ENCODE assay signal across 9 mouse cellular contexts in the genomic region with DNA sequence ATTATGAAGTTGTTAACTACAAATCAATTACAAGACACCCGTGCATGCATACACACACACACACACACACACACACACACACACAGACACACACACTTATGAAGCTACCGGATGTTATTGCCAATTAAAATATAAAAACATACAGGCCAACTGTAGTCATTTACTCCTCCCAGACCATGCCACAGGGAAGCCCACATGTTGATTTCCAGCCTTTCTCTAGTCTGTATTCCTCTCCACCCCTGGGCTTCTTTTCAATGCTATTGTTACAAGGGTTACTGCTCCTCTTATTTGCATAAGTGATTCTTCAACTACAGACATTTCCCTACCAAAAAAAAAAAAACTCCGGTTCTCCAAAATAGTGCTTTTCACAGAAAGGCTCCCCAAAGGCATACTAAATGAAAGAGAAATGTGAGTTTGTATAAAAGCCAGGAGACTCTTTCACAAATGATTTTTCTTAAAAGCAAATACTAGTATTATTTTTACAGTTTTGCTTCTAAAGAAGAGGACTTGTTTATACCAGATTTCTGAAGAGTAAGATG.
A peak's percentile ranks its signal among the peaks of the same experiment; 100 is the strongest.
DNase-seq lines count a peak whose midpoint lies in the region; ATAC-seq lines count a peak whose summit lies in the region.
"Had no signal": no experiment of that assay in that cellular context is flagged by ENCODE, and none has a peak within 500 bp of the region (broad histone marks: within the 10 kb centered on the region; RNA-seq: fewer than 3 reads in every experiment).

No protein-coding gene starts in this region.

- 0 out of 2 replicates have a peak overlapping the region, but pooled peaks have one; percentile 83 for H3K27ac ChIP-seq in heart, embryonic 11.5 days (ENCODE audit: low read depth, low read length)
- peak overlapping the region; percentile 84 for H3K27ac ChIP-seq in midbrain, embryonic 10.5 days (replicated peaks)
- H3K27ac ChIP-seq in midbrain, embryonic 16.5 days (ENCODE audit: low read length): no peak overlapping the region
- H3K27ac ChIP-seq in limb, embryonic 12.5 days: 0 out of 2 replicates have a peak overlapping the region, but pooled peaks have one; percentile 50

- H3K4me3 ChIP-seq in heart, embryonic 11.5 days (ENCODE audit: low read depth, low read length): no peak overlapping the region
- H3K4me3 ChIP-seq in midbrain, embryonic 10.5 days: no peak overlapping the region
- no peak overlapping the region for H3K4me3 ChIP-seq in midbrain, embryonic 16.5 days (ENCODE audit: low read depth, low read length)
- no peak overlapping the region for H3K4me3 ChIP-seq in limb, embryonic 12.5 days (replicated peaks)

- no peaks in the 10 kb centered on the region for H3K27me3 ChIP-seq in heart, embryonic 11.5 days (ENCODE audit: control insufficient read depth, insufficient read depth, low read length)
- H3K27me3 ChIP-seq in midbrain, embryonic 10.5 days (ENCODE audit: low read depth, poor library complexity, severe bottlenecking): peaks cover 30% of the 10 kb centered on the region; the same call in 1 of the 2 replicates
- H3K27me3 ChIP-seq in midbrain, embryonic 16.5 days (ENCODE audit: control insufficient read depth, insufficient read depth, low read depth, low read length): no peaks in the 10 kb centered on the region
- no peaks in the 10 kb centered on the region for H3K27me3 ChIP-seq in limb, embryonic 12.5 days
- H3K27me3 ChIP-seq: Patski had no signal

- H3K9ac ChIP-seq in heart, embryonic 11.5 days (ENCODE audit: low read depth, low read length): no peak overlapping the region
- no peak overlapping the region for H3K9ac ChIP-seq in midbrain, embryonic 16.5 days (ENCODE audit: low read depth, low read length)
- no peak overlapping the region for H3K9ac ChIP-seq in limb, embryonic 12.5 days (replicated peaks)

- WGBS in heart, embryonic 11.5 days (ENCODE audit: insufficient replicate concordance): 84% methylated on average over 3 of the region's 3 CpGs
- WGBS in midbrain, embryonic 10.5 days: 63% methylated on average over 3 of the region's 3 CpGs
- 37% methylated on average over 3 of the region's 3 CpGs for WGBS in midbrain, embryonic 16.5 days
- WGBS in limb, embryonic 12.5 days: 72% methylated on average over 3 of the region's 3 CpGs

- H3K4me1 ChIP-seq in heart, embryonic 11.5 days (ENCODE audit: control insufficient read depth, insufficient read depth, low read length): peaks cover 14% of the 10 kb centered on the region
- H3K4me1 ChIP-seq in midbrain, embryonic 10.5 days: peaks cover 37% of the 10 kb centered on the region
- H3K4me1 ChIP-seq in midbrain, embryonic 16.5 days (ENCODE audit: control insufficient read depth, insufficient read depth, low read length): peaks cover 11% of the 10 kb centered on the region
- H3K4me1 ChIP-seq in limb, embryonic 12.5 days (replicated peaks): peaks cover 61% of the 10 kb centered on the region

- H3K9me3 ChIP-seq in heart, embryonic 11.5 days (replicated peaks; ENCODE audit: control insufficient read depth, low read length): no peaks in the 10 kb centered on the region
- no peaks in the 10 kb centered on the region for H3K9me3 ChIP-seq in midbrain, embryonic 10.5 days (replicated peaks)
- no peaks in the 10 kb centered on the region for H3K9me3 ChIP-seq in midbrain, embryonic 16.5 days (replicated peaks; ENCODE audit: control insufficient read depth, low read length, poor library complexity, severe bottlenecking)
- H3K9me3 ChIP-seq in limb, embryonic 12.5 days: no peaks in the 10 kb centered on the region

- no peak overlapping the region for H3K4me2 ChIP-seq in heart, embryonic 11.5 days
- H3K4me2 ChIP-seq in midbrain, embryonic 16.5 days (ENCODE audit: low read length): no peak overlapping the region
- no peak overlapping the region for H3K4me2 ChIP-seq in limb, embryonic 12.5 days

- peaks cover 6% of the 10 kb centered on the region; the same call in 1 of the 2 replicates for H3K36me3 ChIP-seq in heart, embryonic 11.5 days (ENCODE audit: control insufficient read depth, insufficient read depth, low read length)
- H3K36me3 ChIP-seq in midbrain, embryonic 10.5 days: peaks cover 4% of the 10 kb centered on the region; the same call in 1 of the 2 replicates
- no peaks in the 10 kb centered on the region for H3K36me3 ChIP-seq in midbrain, embryonic 16.5 days (ENCODE audit: control insufficient read depth, insufficient read depth, low read length)
- H3K36me3 ChIP-seq in limb, embryonic 12.5 days: peaks cover 13% of the 10 kb centered on the region

- no peak for DNase-seq in heart, adult 18-20 months
- no peak for DNase-seq in midbrain, embryonic 10.5 days (ENCODE audit: low spot score)
- no peak for DNase-seq in thymus, adult 18-20 months
- DNase-seq in adrenal gland, postnatal 25 days: no peak
- no peak for DNase-seq in layer of hippocampus, adult 9-11 months

- ATAC-seq in heart, embryonic 11.5 days (replicated peaks; ENCODE audit: insufficient number of reproducible peaks, low FRiP score, low TSS enrichment): no peak
- no peak for ATAC-seq in midbrain, embryonic 16.5 days
- ATAC-seq in limb, embryonic 12.5 days (ENCODE audit: insufficient number of reproducible peaks, insufficient read depth, low FRiP score, low TSS enrichment, low read depth): no peak
